Mouse (Mus musculus): ENCODE measurements at regions not wholly inside any gene's neighbourhood (a gene's known extent, or its start where the extent isn't known, plus 50 kb on each side); places are given as distances from the start of the nearest gene placed in this dataset.

GRCm38 (mm10) chr13:47298010-47298409 lies 175.6 kb downstream of the Rnf144b start:
- no peak for DNase-seq

DNA sequence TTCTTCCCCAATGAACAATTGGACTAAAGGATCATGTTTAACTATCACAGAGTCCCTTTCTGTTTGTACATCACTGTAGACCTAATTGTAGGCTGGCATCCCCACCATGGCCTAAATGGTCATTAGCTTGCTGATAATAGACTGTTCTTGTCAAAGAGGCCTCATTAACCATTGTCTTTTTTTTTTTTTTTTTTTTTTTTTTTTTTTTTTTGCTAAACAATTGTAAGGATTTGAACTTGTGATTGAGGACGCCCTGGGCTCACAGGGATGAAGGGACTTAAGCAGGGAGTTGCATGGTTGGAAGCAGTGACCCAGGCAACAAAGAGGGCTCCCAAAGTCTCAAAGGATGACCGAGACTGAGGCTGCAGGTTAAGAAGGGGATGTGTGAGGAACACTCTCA lies 178.0 kb downstream of the Rnf144b start:
- no peak for DNase-seq

GRCm38 (mm10) chr13:47301070-47301469 lies 178.6 kb downstream of the Rnf144b start:
- no peak for DNase-seq

DNA sequence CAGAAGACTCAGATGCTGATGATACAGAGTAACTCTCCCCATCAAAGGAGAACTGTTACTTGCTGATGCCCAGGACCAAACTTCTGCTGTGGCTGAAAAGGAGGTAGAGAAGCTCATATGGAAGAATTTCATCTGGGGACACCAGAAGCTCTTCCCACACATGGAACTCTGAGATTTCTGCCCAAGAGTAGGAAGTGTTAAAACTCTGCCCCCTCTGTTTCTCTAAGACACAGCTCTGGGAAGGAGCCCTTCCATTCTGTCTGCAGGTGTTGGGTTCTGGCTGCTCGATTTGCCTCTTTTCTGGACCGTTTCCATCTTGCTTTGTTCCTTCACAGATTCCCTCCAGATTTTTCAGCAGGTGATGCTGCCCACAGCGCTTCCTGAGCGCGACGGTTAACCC lies 187.0 kb downstream of the Rnf144b start:
- no peak for DNase-seq

DNA sequence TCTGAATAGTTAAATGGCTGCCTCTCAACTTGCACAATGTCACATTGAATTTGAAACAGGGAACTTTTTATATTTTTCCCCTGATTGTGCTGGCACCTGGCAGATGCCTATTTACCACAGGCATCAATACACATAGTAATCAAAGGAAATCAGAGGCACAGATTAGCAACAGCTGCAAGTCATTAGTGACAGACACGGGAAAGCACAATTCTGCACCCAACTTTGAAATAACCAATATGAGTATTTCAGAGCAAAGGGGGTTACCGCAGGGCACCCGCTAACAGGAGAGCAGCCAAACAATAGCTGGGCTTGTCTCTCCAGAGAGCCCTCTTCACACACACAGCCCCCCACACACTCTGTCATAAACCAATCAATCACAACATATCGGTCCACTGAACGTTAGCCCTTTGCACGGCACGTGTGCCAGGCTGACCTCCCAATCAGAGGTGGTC lies 188.3 kb downstream of the Rnf144b start:
- DNase-seq = no peak

- no peak for DNase-seq
These were observed 197.1 kb downstream of the Rnf144b start for GRCm38 (mm10) chr13:47319549-47319948.

DNA sequence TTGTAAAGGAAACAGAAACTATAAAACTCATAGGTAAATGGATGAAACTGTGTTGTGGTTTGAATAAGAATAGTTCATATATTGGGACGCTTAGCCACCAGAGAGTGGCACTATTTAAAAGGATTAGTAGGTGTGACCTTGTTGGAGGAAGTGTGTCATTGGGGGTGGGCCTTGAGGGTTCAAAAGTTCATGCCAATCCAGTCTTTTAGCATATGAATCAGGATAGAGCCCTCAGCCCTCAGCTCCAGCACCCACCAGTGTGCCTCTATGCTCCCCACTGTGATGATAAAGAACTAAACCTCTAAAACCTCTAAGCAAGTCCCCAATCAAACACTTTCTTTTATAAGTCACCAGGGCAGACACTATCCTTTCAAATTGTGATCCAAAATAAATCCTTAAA lies 199.4 kb downstream of the Rnf144b start:
- no peak for DNase-seq

- no peak for DNase-seq
These were observed 213.7 kb downstream of the Rnf144b start for GRCm38 (mm10) chr13:47335996-47336684.

GRCm38 (mm10) chr13:47336865-47337441 lies 214.5 kb downstream of the Rnf144b start:
- DNase-seq = no peak

DNA sequence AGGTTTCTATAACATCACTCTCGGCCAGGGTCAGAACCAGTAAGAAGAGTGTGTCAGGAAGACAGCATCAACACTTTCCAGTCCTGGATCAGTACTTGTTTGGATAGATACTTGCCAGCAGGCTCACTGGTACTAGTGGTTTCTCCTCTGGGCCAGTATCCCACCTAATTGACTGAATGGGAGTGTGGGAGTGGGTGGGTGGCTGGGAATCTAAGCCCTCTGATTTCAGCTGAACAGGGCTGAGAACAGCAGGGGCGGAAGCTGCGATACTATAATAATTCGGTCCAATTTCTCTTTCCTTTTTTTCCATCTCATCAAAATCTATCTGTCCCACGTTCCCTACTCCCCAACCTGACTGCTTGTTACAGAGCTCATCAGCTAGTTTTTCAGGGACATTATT lies 217.0 kb downstream of the Rnf144b start:
- no peak for DNase-seq

DNA sequence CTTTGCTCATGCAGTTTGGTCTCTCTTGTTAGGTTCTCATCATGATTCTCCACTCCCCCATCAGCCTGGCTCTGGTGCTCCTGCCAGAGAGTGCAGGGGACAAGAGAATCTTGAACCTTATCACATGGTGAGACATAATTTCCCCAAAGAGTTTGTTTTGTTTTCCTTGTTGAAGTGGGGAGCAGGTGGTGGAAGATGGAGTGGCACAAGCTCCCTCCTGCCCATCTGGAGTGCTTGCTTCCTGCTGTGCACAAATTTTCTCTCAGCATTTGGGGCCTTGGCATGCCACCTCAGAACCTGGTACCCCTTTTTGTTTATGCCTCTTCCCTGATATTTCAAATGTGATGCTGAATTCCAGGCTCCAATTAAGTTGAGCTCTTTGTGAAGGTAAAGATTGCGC lies 219.9 kb downstream of the Rnf144b start:
- DNase-seq = no peak

GRCm38 (mm10) chr13:47345576-47345975 lies 223.1 kb downstream of the Rnf144b start:
- no peak for DNase-seq

GRCm38 (mm10) chr13:47347835-47348234 lies 225.4 kb downstream of the Rnf144b start:
- no peak for DNase-seq

- DNase-seq = no peak
These were observed 226.2 kb downstream of the Rnf144b start for GRCm38 (mm10) chr13:47348517-47349145.

- DNase-seq = no peak
These were observed 232.0 kb downstream of the Rnf144b start for GRCm38 (mm10) chr13:47354446-47354845.

DNA sequence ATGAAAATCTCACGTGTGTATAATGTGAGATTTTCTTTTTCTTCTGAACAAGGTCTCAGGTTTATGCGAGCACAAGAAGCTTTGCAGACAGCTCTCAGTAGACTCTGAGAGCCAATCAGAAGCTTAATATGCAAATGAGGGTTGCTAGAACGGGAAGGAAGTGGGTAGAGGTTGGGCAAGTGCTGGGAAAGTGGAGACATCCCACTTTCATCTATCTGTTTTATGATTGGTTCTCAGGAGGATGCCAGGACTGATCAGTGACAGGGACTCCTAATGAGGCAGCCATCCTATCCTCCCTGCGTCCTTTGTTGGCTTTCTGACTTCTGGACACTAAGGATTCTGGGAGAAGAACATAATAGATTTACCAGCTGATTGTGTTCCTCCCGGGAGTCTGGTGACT lies 232.7 kb downstream of the Rnf144b start:
- DNase-seq = no peak

DNA sequence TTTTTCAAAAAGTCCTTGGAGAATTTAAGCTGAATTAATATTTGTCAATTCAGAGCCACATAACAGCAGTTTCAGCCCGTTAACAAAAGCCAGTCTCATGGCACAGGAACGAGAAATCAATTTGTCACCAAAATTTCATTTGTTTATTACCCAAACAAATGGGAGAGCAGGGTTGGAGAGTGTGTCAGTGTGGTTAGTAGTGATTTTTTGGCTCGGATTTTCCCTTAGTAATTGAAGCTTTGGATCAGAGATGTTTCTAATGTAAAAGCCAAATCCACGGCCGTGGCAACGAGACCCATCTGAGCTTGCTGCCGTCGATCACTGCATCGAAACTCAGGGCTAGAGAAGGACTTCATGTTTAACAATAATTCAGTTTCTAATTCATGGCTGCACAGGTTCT lies 236.5 kb downstream of the Rnf144b start:
- no peak for DNase-seq

GRCm38 (mm10) chr13:47365776-47366175 lies 243.3 kb downstream of the Rnf144b start:
- no peak for DNase-seq

GRCm38 (mm10) chr13:47368041-47368823 lies 245.8 kb downstream of the Rnf144b start:
- DNase-seq = no peak

- DNase-seq = no peak
These were observed 252.1 kb downstream of the Rnf144b start for GRCm38 (mm10) chr13:47374583-47374982.

- no peak for DNase-seq
These were observed 268.6 kb downstream of the Rnf144b start for GRCm38 (mm10) chr13:47391023-47391422.

GRCm38 (mm10) chr13:47397726-47398350 lies 275.4 kb downstream of the Rnf144b start:
- no peak for DNase-seq

DNA sequence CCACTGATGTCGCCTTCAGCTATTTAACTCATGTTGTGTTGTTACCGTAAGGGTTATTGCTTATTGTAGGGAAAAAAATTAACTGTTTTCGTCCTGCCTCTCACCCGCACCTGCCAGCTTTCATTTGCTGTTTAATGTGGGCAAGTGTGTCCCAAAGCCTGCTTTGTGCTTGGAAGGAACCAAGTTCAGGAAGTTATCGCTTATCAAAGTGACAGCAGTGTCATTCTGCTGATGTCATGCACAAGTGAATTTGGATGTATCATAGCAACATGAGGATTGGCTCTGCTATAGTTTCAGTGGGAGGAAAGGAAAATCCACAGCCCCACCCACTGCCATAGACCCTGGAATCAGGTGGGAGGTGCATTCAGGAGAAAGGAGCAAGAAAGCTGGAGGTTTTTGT lies 276.5 kb downstream of the Rnf144b start:
- DNase-seq = no peak
